9 mouse cellular contexts compared by ENCODE assay signal in genomic region chr15:97164616-97165015, GRCm38 (mm10).
DNase-seq lines count a peak whose midpoint lies in the region; ATAC-seq and TF ChIP-seq lines count a peak whose summit lies in the region.
"Had no signal": no experiment of that assay in that cellular context is flagged by ENCODE, and none has a peak within 500 bp of the region (broad histone marks: within the 10 kb centered on the region; RNA-seq: fewer than 3 reads in every experiment).

No protein-coding gene starts in this region.

- ATAC-seq in liver, embryonic 12.5 days, result no peak

- no peak overlapping the region for H3K4me2 ChIP-seq in liver, embryonic 12.5 days

- H3K4me3 ChIP-seq in heart, embryonic 10.5 days, result no peak overlapping the region
- H3K4me3 ChIP-seq in E14TG2a.4 (replicated peaks; ENCODE audit: low read length), result peak overlapping the region; percentile 18; the same call in 1 of the 2 replicates
- no peak overlapping the region for H3K4me3 ChIP-seq in liver, embryonic 12.5 days

- no peak overlapping the region for H3K9ac ChIP-seq in liver, embryonic 12.5 days
- H3K9ac ChIP-seq: liver, embryonic 14.5 days had no signal

- peaks cover 4% of the 10 kb centered on the region for H3K4me1 ChIP-seq in heart, embryonic 10.5 days
- peaks cover 45% of the 10 kb centered on the region for H3K4me1 ChIP-seq in E14TG2a.4 (replicated peaks; ENCODE audit: low read depth, low read length)
- H3K4me1 ChIP-seq in liver, embryonic 12.5 days, result no peaks in the 10 kb centered on the region

- no peaks in the 10 kb centered on the region for H3K9me3 ChIP-seq in heart, embryonic 10.5 days
- H3K9me3 ChIP-seq in E14TG2a.4 (ENCODE audit: low read length), result no peaks in the 10 kb centered on the region
- no peaks in the 10 kb centered on the region for H3K9me3 ChIP-seq in liver, embryonic 12.5 days (replicated peaks)

- no peaks in the 10 kb centered on the region for H3K36me3 ChIP-seq in heart, embryonic 10.5 days
- peaks cover 67% of the 10 kb centered on the region for H3K36me3 ChIP-seq in E14TG2a.4 (ENCODE audit: insufficient read depth, low read length)
- H3K36me3 ChIP-seq in liver, embryonic 12.5 days, result no peaks in the 10 kb centered on the region

- DNase-seq in heart, adult 11 months, result peak; percentile 93
- DNase-seq in heart, embryonic 10.5 days (ENCODE audit: low spot score), result no peak
- peak; percentile 73 for DNase-seq in gastrocnemius, postnatal 25 days
- no peak for DNase-seq in cerebellum, postnatal 4 days (ENCODE audit: low spot score in 2 of 2)
- DNase-seq in urinary bladder, postnatal 14 days (ENCODE audit: low spot score), result no peak
- no peak for DNase-seq in cerebellum, adult 8-10 months

- no peaks in the 10 kb centered on the region for H3K27me3 ChIP-seq in heart, embryonic 10.5 days (ENCODE audit: insufficient read depth, poor library complexity, severe bottlenecking)
- no peaks in the 10 kb centered on the region for H3K27me3 ChIP-seq in E14TG2a.4 (ENCODE audit: insufficient read depth, low read length)
- H3K27me3 ChIP-seq in liver, embryonic 12.5 days (replicated peaks), result no peaks in the 10 kb centered on the region

- TF ChIP-seq CTCF in E14TG2a.4 (conservative IDR thresholded peaks at IDR 0.05; ENCODE audit: low read length), result no peak

- H3K27ac ChIP-seq in heart, embryonic 10.5 days, result no peak overlapping the region
- H3K27ac ChIP-seq in liver, embryonic 12.5 days, result peak overlapping the region; percentile 45; the same call in 1 of the 2 replicates
- H3K27ac ChIP-seq: liver, embryonic 14.5 days had no signal

- 80% methylated on average over 15 of the region's 15 CpGs for WGBS in heart, embryonic 10.5 days
- WGBS in liver, embryonic 12.5 days (ENCODE audit: insufficient replicate concordance), result 65% methylated on average over 15 of the region's 15 CpGs

Comparison
In these comparisons a context has a peak if more than half of its experiments do, and no peak if none do; other contexts are left out.
1. DNase-seq: peak in heart, adult 11 months (single experiment) and gastrocnemius, postnatal 25 days (single experiment); none in heart, embryonic 10.5 days (single experiment), cerebellum, postnatal 4 days (0 of 2), urinary bladder, postnatal 14 days (single experiment) and cerebellum, adult 8-10 months (single experiment).